Mouse (Mus musculus) mature B cell (primary cell): ENCODE data around the gene Sema3c.

Source experiments
- in situ Hi-C: fragments of 300-500 bp; cut with MboI; formaldehyde crosslinking; loops from 2 replicates; pipeline ENCODE4 v1.14.3; 2019

Sema3c gene

GRCm38 (mm10) chr5:17776571-17776970 is 202.5 kb downstream of the Sema3c start:
- in situ Hi-C loops = no loop called here
